Mouse (Mus musculus) cerebellum, adult 2 months (tissue): ENCODE measurements around the gene Zfp990. TPM values are rescaled to one million over a fixed set of nuclear protein-coding genes. Genes with fewer than 3 reads are reported as not detected.

ENCODE experiments used
- polyA plus RNA-seq: library from polyadenylated mRNA; depleted of rRNA; stranded (reverse); fragments of >200 nt; gene quantifications from 2 replicates; pipeline ENCODE4 v1.2.3, GENCODE M21; 2012; rRNA removed

Zfp990 gene
- polyA plus RNA-seq, 1 experiment: not detected

Other genes starting within 250 kb of the Zfp990 start
- 0.24 and 0.26 TPM in 2 replicates for gene Tnfrsf8, start 195.6 kb upstream of the Zfp990 start, polyA plus RNA-seq
- 0.10 and 0.13 TPM in 2 replicates for gene Gm13212, start 74.4 kb downstream of the Zfp990 start, polyA plus RNA-seq
- not detected in 2 replicates for gene Zfp980, start 159.9 kb downstream of the Zfp990 start, polyA plus RNA-seq